Comparison of ENCODE assay signal across 17 mouse cellular contexts in the genomic region with DNA sequence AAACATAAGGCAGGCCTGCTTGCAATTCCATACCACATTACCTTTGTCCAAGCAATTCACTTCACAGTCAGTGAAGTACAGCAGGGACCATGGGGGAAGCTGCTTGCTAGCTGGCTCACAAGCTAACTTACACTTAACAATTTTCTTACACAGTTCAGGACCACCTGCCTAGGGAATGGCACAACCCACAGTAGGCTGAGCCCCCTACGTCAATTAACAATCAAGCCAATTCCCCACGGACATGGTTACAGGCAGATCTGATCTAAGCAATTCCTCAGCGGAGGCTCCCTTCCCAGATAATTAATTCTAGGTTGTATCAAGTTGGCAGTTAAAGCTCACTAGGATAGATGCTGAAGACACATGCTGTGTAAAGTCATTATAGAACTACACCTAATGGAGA. TPM values are rescaled to one million over a fixed set of nuclear protein-coding genes. Genes with fewer than 3 reads are reported as not detected.
"Had no signal": no experiment of that assay in that cellular context is flagged by ENCODE, and none has a peak within 500 bp of the region (broad histone marks: within the 10 kb centered on the region; RNA-seq: fewer than 3 reads in every experiment).

No protein-coding gene starts in this region.

- H3K4me1 ChIP-seq: limb, embryonic 13.5 days had no signal

- H3K27me3 ChIP-seq: limb, embryonic 13.5 days had no signal

- H3K9ac ChIP-seq: limb, embryonic 13.5 days; liver, embryonic 14.5 days had no signal

- H3K9me3 ChIP-seq: limb, embryonic 13.5 days had no signal

- H3K36me3 ChIP-seq: limb, embryonic 13.5 days had no signal

- H3K4me2 ChIP-seq: limb, embryonic 13.5 days had no signal

- H3K27ac ChIP-seq: layer of hippocampus, adult 2 months; limb, embryonic 13.5 days; liver, embryonic 14.5 days had no signal

- H3K4me3 ChIP-seq: layer of hippocampus, adult 2 months; limb, embryonic 13.5 days had no signal

- DNase-seq: kidney, adult 18-20 months; kidney, postnatal 10 days; kidney, postnatal 4 days; left cerebral cortex, postnatal 4 days; lung, adult 2 months; lung, postnatal 36 days; right cerebral cortex, postnatal 4 days; spleen, adult 18-20 months; thymus, adult 18-20 months; thymus, postnatal 14 days had no signal

- ATAC-seq: lung, postnatal 0 days had no signal

RNA-seq across cellular contexts. Expression of gene Ngef, which starts 10.7 kb away (rescaled TPM):
- total RNA-seq: megakaryocyte progenitor cell, adult 5-6 weeks; monocyte, adult 5-6 weeks; neutrophil, adult 5-6 weeks had no signal

RNA-seq across cellular contexts. Expression of gene Neu2, which starts 53.3 kb away (rescaled TPM):
- total RNA-seq: megakaryocyte progenitor cell, adult 5-6 weeks; monocyte, adult 5-6 weeks; neutrophil, adult 5-6 weeks had no signal
- polyA plus RNA-seq: limb, embryonic 13.5 days had no signal
